Mouse (Mus musculus): Measurements from ENCODE around the gene Fyb2.

DNA sequence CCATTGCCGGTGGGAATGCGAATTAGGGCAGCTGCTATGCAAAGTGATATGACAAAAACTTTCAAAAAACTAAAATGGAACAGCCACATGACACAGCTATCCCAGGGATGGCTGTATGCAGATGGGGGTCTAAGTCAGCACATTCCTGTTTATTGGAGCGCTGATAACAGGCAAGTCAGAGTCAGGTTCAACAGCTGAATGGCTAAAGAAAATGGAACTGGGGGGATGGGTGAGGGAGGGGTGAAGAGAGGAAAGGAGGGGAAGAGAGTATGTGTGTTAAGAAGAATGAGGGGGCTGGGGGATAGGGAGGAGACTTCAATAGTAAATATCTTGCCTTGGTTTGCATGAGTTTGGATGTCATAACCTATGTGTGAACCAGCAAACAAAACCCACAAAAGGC is 79.0 kb downstream of the Fyb2 start:
- TF ChIP-seq ZNF384 (IDR thresholded peaks at IDR 0.05; ENCODE audit: low read depth, low read length) (no peak), ZC3H11A (IDR thresholded peaks at IDR 0.05; ENCODE audit: borderline replicate concordance, low read depth, low read length) (no peak)
